Mouse (Mus musculus) ES-Bruce4 (cell line): ENCODE measurements around the gene Ptpn18.
"Not testable (repeated sequence)": the region's sequence is repeated elsewhere in the genome, so short reads cannot be mapped to it uniquely, and the experiment has no call there.

Experiments used
- CTCF ChIP-seq: IDR thresholded peaks from one replicate; pipeline ENCODE4 v1.8.1; 2011; ENCODE audit warnings: low read depth, low read length
- EP300 ChIP-seq: IDR thresholded peaks from 2 replicates; pipeline ENCODE4 v1.6.1; 2011; ENCODE audit warnings: low read depth, low read length; ENCODE audit not compliant: insufficient read depth
- POLR2A ChIP-seq: IDR thresholded peaks from one replicate; pipeline ENCODE4 v1.8.1; 2011; ENCODE audit warnings: low read length; ENCODE audit not compliant: insufficient read depth

- not testable (repeated sequence) for TF ChIP-seq POLR2A, CTCF, EP300
Observed at GRCm38 (mm10) chr1:34437366-34437765, 22.2 kb upstream of the Ptpn18 start.
